Mouse (Mus musculus) ES-E14 (cell line): ENCODE measurements around the gene Dync1li1.

Experiments used
- MAFK ChIP-seq: IDR thresholded peaks from 2 replicates; pipeline ENCODE4 v1.6.1; 2014; ENCODE audit warnings: mild to moderate bottlenecking, low read depth, low read length, inconsistent platforms; ENCODE audit not compliant: insufficient read depth
- ZC3H11A ChIP-seq: IDR thresholded peaks from 2 replicates; pipeline ENCODE4 v1.6.1; 2012; ENCODE audit warnings: low read depth, mild to moderate bottlenecking, inconsistent platforms, low read length, borderline replicate concordance
- ZNF384 ChIP-seq: IDR thresholded peaks from 2 replicates; pipeline ENCODE4 v1.6.1; 2012; ENCODE audit warnings: low read depth, low read length, inconsistent platforms

- no peak for TF ChIP-seq MAFK
- TF ChIP-seq ZC3H11A: no peak
- no peak for TF ChIP-seq ZNF384
Measured at GRCm38 (mm10) chr9:114639186-114639748, 49.3 kb upstream of the Dync1li1 start.
